Mouse (Mus musculus): ENCODE data around the gene Traf2.

- TF ChIP-seq MAFK (IDR thresholded peaks at IDR 0.05; ENCODE audit: insufficient read depth, low read depth, low read length), result no peak
- 0 out of 2 replicates have a peak, but pooled peaks have one; percentile 22 for TF ChIP-seq ZNF384 (IDR thresholded peaks at IDR 0.05; ENCODE audit: low read depth, low read length)
- no peak for TF ChIP-seq HCFC1 (IDR thresholded peaks at IDR 0.05; ENCODE audit: borderline replicate concordance, insufficient read depth, low read length)
- no peak for TF ChIP-seq ZC3H11A (IDR thresholded peaks at IDR 0.05; ENCODE audit: borderline replicate concordance, low read depth, low read length)
These were observed 11.9 kb downstream of the Traf2 start for GRCm38 (mm10) chr2:25534866-25535182.
